In genomic region chr11:82434091-82434831, GRCm38 (mm10) we compare ENCODE assay signal across 9 mouse cellular contexts. TPM values are rescaled to one million over a fixed set of nuclear protein-coding genes. Genes with fewer than 3 reads are reported as not detected.
DNase-seq lines count a peak whose midpoint lies in the region; ATAC-seq lines count a peak whose summit lies in the region.
"Had no signal": no experiment of that assay in that cellular context is flagged by ENCODE, and none has a peak within 500 bp of the region (broad histone marks: within the 10 kb centered on the region; RNA-seq: fewer than 3 reads in every experiment).

No protein-coding gene starts in this region.

- intact Hi-C loops in heart, postnatal 25 days (cut with DNase I) = no loop called here
- intact Hi-C loops in left cerebral cortex, postnatal 25 days (cut with DNase I) = no loop called here

- no peaks in the 10 kb centered on the region for H3K9me3 ChIP-seq in heart, embryonic 16.5 days (replicated peaks; ENCODE audit: control insufficient read depth, low read length)
- H3K9me3 ChIP-seq in hindbrain, embryonic 14.5 days (ENCODE audit: control insufficient read depth, low read length) = no peaks in the 10 kb centered on the region
- H3K9me3 ChIP-seq in midbrain, embryonic 15.5 days = no peaks in the 10 kb centered on the region

- peak overlapping the region; percentile 31 for H3K4me3 ChIP-seq in heart, embryonic 16.5 days (ENCODE audit: low read length)
- peak overlapping the region; percentile 49 for H3K4me3 ChIP-seq in hindbrain, embryonic 14.5 days (replicated peaks; ENCODE audit: low read length)
- peak overlapping the region; percentile 42 for H3K4me3 ChIP-seq in midbrain, embryonic 15.5 days

- H3K4me1 ChIP-seq in heart, embryonic 16.5 days (ENCODE audit: control insufficient read depth, insufficient read depth, low read length) = no peaks in the 10 kb centered on the region
- peaks cover 10% of the 10 kb centered on the region for H3K4me1 ChIP-seq in hindbrain, embryonic 14.5 days (replicated peaks; ENCODE audit: control insufficient read depth, insufficient read depth, low read length)
- H3K4me1 ChIP-seq in midbrain, embryonic 15.5 days = peaks cover 11% of the 10 kb centered on the region

- H3K27ac ChIP-seq in heart, embryonic 16.5 days (ENCODE audit: low read length) = no peak overlapping the region
- H3K27ac ChIP-seq in hindbrain, embryonic 14.5 days = no peak overlapping the region
- no peak overlapping the region for H3K27ac ChIP-seq in midbrain, embryonic 15.5 days

- no peak overlapping the region for H3K9ac ChIP-seq in heart, embryonic 16.5 days (ENCODE audit: low read length)
- peak overlapping the region; percentile 60 for H3K9ac ChIP-seq in hindbrain, embryonic 14.5 days
- peak overlapping the region; percentile 25 for H3K9ac ChIP-seq in midbrain, embryonic 15.5 days

- 3% methylated on average over 62 of the region's 62 CpGs for WGBS in heart, embryonic 16.5 days
- WGBS in hindbrain, embryonic 14.5 days = 1% methylated on average over 58 of the region's 62 CpGs
- 1% methylated on average over 62 of the region's 62 CpGs for WGBS in midbrain, embryonic 15.5 days

- H3K27me3 ChIP-seq in heart, embryonic 16.5 days (ENCODE audit: control insufficient read depth, insufficient read depth, low read length) = peaks cover 55% of the 10 kb centered on the region
- peaks cover 45% of the 10 kb centered on the region for H3K27me3 ChIP-seq in hindbrain, embryonic 14.5 days (ENCODE audit: control insufficient read depth, insufficient read depth, low read length)
- peaks cover 38% of the 10 kb centered on the region for H3K27me3 ChIP-seq in midbrain, embryonic 15.5 days (replicated peaks)

- H3K36me3 ChIP-seq in heart, embryonic 16.5 days (ENCODE audit: control insufficient read depth, insufficient read depth) = no peaks in the 10 kb centered on the region
- no peaks in the 10 kb centered on the region for H3K36me3 ChIP-seq in hindbrain, embryonic 14.5 days (replicated peaks; ENCODE audit: control insufficient read depth, insufficient read depth)
- no peaks in the 10 kb centered on the region for H3K36me3 ChIP-seq in midbrain, embryonic 15.5 days (replicated peaks)

- no peak for ATAC-seq in heart, embryonic 16.5 days (replicated peaks; ENCODE audit: extremely low read depth, insufficient read depth, low FRiP score)
- no peak for ATAC-seq in hindbrain, embryonic 14.5 days (ENCODE audit: low FRiP score)
- 0 out of 2 replicates have a peak, but pooled peaks have one; percentile 27 for ATAC-seq in midbrain, embryonic 15.5 days (replicated peaks)

- no peak for DNase-seq in heart, postnatal 25 days (ENCODE audit: low spot score)
- peak; percentile 40 for DNase-seq in embryo, embryonic 11 days
- no peak for DNase-seq in hindbrain, embryonic 14.5 days (ENCODE audit: low spot score)
- no peak for DNase-seq in layer of hippocampus, adult 9-11 months
- no peak for DNase-seq in left cerebral cortex, postnatal 25 days (ENCODE audit: low spot score in 2 of 2)
- no peak for DNase-seq in T-cell, adult 2 months (ENCODE audit: low spot score)

- H3K4me2 ChIP-seq in heart, embryonic 16.5 days (ENCODE audit: low read depth, low read length) = peak overlapping the region; percentile 56
- peak overlapping the region; percentile 82 for H3K4me2 ChIP-seq in hindbrain, embryonic 14.5 days (replicated peaks)
- peak overlapping the region; percentile 65 for H3K4me2 ChIP-seq in midbrain, embryonic 15.5 days

RNA-seq across cellular contexts. Expression of gene Tmem132e, which starts 45.6 kb away (rescaled TPM):
- polyA plus RNA-seq in heart, embryonic 16.5 days (2015; fragmentation: Nextera tagmentation; extraction: Ambion mirVana) = 0.04 and 0.12 TPM in 2 replicates
- under 1 TPM; 0.18 to 0.22 TPM for total RNA-seq in heart, postnatal 25 days (2021)
- 5.1 and 6.9 TPM in 2 replicates for polyA plus RNA-seq in hindbrain, embryonic 14.5 days (2014; fragmentation: Nextera tagmentation; extraction: Ambion mirVana)
- 2.8 and 3.9 TPM in 2 replicates for polyA plus RNA-seq in midbrain, embryonic 15.5 days (2015; fragmentation: Nextera tagmentation; extraction: Ambion mirVana)
- 10 to 100 TPM; 17.7 to 19.1 TPM for total RNA-seq in left cerebral cortex, postnatal 25 days (2021)
- total RNA-seq: CH12.LX had no signal
